Mouse (Mus musculus): ENCODE data around the gene Sertad4. TPM values are rescaled to one million over a fixed set of nuclear protein-coding genes. Genes with fewer than 3 reads are reported as not detected.
A peak's percentile ranks its signal among the peaks of the same experiment; 100 is the strongest.

Gene Sertad4
- polyA plus RNA-seq, 1 experiment from 2014 or later = 3.4 TPM

DNA sequence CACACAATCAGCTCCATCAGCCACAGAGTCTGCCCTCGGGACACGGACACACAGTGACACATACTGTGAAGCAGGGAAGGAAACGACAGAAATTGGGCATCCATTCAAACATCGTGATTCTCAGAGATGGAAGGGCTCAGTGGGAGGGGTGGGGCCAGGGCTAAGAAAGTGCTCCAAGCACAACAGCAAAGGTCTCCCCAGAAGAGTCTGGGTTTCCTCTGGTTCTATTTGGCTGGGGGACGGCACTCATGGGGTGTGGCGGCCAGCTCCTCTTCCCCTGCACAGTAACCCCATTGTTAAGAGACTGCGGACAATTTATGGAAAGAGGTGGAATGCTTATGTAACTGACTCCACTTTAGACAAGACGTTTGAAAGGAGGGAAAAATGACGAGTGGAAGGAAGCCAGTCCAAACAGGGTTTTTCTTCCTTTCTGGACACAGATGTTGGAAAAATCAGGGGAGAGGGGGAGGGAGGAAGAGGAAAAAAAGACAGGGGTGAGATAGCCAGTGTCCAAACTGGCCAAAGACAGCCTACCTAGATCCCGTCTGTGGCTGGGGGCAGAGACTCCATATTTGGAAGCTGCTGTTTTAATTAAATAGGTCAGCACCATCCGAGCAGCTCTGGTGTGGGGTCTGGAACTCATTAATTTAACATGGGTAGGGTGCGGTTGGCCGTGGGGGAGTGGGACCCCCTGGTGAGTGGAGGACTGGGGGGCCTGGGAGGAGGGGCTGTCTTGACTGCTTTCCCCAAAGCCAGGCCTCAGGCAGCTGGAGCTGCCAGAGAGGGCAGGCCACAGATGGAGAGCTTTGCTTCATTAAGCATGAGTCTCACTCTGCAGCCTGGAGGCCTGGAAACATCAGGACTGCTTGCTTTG, 32.7 kb downstream of the Sertad4 start:
- no peak overlapping the region for H3K27ac ChIP-seq (ENCODE audit: low read depth, low read length)
- H3K9me3 ChIP-seq (ENCODE audit: control insufficient read depth) = no peaks in the 10 kb centered on the region
- H3K4me2 ChIP-seq (replicated peaks; ENCODE audit: low read depth) = no peak overlapping the region; the same call in 1 of the 2 replicates
- TF ChIP-seq CTCF (IDR thresholded peaks at IDR 0.05; ENCODE audit: low read depth) = no peak
- no peak overlapping the region for H3K9ac ChIP-seq (ENCODE audit: low read depth, low read length)
- H3K27me3 ChIP-seq (replicated peaks; ENCODE audit: control insufficient read depth, insufficient read depth, low read length) = no peaks in the 10 kb centered on the region
- 18% methylated on average over 13 of the region's 13 CpGs for WGBS
- ATAC-seq = no peak
- no peak overlapping the region for H3K4me3 ChIP-seq (ENCODE audit: low read depth, low read length)
- peaks cover 3% of the 10 kb centered on the region; the same call in 1 of the 2 replicates for H3K4me1 ChIP-seq (replicated peaks; ENCODE audit: control insufficient read depth, insufficient read depth, low read length)
- no peaks in the 10 kb centered on the region for H3K36me3 ChIP-seq (ENCODE audit: control insufficient read depth, insufficient read depth)

DNA sequence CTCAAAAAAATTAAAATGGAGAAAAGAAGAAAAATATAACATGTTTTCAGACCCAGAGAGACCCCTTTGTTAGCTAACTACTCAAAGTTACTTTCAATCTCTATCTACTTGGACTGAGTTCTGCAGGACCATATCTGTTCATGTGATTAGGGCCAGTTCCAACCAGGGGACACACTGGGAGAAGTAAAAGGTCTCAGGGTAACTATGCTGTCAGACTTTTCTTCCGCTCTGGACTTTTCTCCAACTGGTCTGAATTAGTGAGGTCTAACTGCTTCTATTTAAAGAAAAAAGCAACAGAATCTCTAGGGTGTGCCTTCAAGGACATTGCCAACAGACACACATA, 33.3 kb downstream of the Sertad4 start:
- Histone ChIP-seq H3K9ac (ENCODE audit: low read depth, low read length) (no peak overlapping the region), H3K9me3 (ENCODE audit: control insufficient read depth) (no peaks in the 10 kb centered on the region), H3K4me1 (replicated peaks; ENCODE audit: control insufficient read depth, insufficient read depth, low read length) (peaks cover 3% of the 10 kb centered on the region; the same call in 1 of the 2 replicates), H3K27ac (ENCODE audit: low read depth, low read length) (no peak overlapping the region), H3K4me2 (replicated peaks; ENCODE audit: low read depth) (no peak overlapping the region; the same call in 1 of the 2 replicates), H3K36me3 (ENCODE audit: control insufficient read depth, insufficient read depth) (no peaks in the 10 kb centered on the region), H3K27me3 (replicated peaks; ENCODE audit: control insufficient read depth, insufficient read depth, low read length) (no peaks in the 10 kb centered on the region), H3K4me3 (ENCODE audit: low read depth, low read length) (no peak overlapping the region)
- no peak for TF ChIP-seq CTCF (IDR thresholded peaks at IDR 0.05; ENCODE audit: low read depth)
- WGBS = 86% methylated on average over 1 of the region's 1 CpGs
- ATAC-seq = no peak

DNA sequence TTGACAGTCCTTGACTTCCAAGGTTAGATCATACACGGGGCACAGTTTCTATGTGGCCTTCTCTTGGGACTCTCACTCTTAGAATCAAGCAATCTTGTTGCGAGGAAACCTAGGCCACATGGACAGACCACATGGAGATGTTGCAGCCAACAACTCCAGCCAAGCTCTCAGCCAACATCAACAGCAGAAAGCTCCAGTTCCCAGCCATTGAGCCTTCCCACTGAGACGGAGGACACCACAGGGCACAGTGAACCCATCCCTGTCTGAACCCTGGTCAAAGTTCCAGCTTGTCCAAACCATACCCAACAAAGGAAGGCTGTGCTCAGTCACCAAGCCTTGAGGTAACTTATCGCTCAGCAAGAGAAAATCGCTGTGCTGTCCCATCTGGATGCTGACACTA, 37.2 kb downstream of the Sertad4 start:
- no peak overlapping the region for H3K9ac ChIP-seq (ENCODE audit: low read depth, low read length)
- H3K4me2 ChIP-seq (replicated peaks; ENCODE audit: low read depth) = no peak overlapping the region
- H3K27ac ChIP-seq (ENCODE audit: low read depth, low read length) = no peak overlapping the region
- peaks cover 8% of the 10 kb centered on the region for H3K4me1 ChIP-seq (replicated peaks; ENCODE audit: control insufficient read depth, insufficient read depth, low read length)
- H3K36me3 ChIP-seq (ENCODE audit: control insufficient read depth, insufficient read depth) = no peaks in the 10 kb centered on the region
- H3K4me3 ChIP-seq (ENCODE audit: low read depth, low read length) = no peak overlapping the region
- TF ChIP-seq CTCF (IDR thresholded peaks at IDR 0.05; ENCODE audit: low read depth) = no peak
- H3K27me3 ChIP-seq (replicated peaks; ENCODE audit: control insufficient read depth, insufficient read depth, low read length) = no peaks in the 10 kb centered on the region
- H3K9me3 ChIP-seq (ENCODE audit: control insufficient read depth) = no peaks in the 10 kb centered on the region
- no peak for ATAC-seq
- 89% methylated on average over 5 of the region's 5 CpGs for WGBS

DNA sequence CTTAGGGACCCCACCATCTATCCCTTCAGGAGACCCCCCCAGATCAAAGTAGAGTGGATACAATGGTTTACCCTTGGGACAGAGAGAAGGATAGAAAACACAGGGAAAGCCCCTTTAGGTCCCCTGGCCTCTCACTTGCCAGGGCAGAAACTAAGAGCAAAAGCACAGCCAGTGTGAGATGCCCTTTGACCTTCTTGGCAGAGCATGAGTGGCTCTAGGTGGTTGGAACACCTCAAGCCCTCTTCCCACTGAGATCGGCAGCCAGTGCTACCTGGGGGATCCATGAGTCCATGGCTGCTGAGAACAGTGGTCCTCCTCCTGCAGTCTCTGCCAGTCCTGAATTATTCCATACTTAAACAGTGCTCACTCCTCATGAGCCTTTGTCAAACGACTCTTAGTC, 39.8 kb downstream of the Sertad4 start:
- no peak overlapping the region for H3K4me3 ChIP-seq (ENCODE audit: low read depth, low read length)
- no peak for TF ChIP-seq CTCF (IDR thresholded peaks at IDR 0.05; ENCODE audit: low read depth)
- no peaks in the 10 kb centered on the region for H3K36me3 ChIP-seq (ENCODE audit: control insufficient read depth, insufficient read depth)
- no peaks in the 10 kb centered on the region for H3K27me3 ChIP-seq (replicated peaks; ENCODE audit: control insufficient read depth, insufficient read depth, low read length)
- H3K27ac ChIP-seq (ENCODE audit: low read depth, low read length) = no peak overlapping the region
- H3K4me2 ChIP-seq (replicated peaks; ENCODE audit: low read depth) = no peak overlapping the region
- 0 out of 2 replicates have a peak, but pooled peaks have one; percentile 18 for ATAC-seq
- H3K4me1 ChIP-seq (replicated peaks; ENCODE audit: control insufficient read depth, insufficient read depth, low read length) = peaks cover 18% of the 10 kb centered on the region; the same call in 1 of the 2 replicates
- 41% methylated on average over 2 of the region's 2 CpGs for WGBS
- no peak overlapping the region for H3K9ac ChIP-seq (ENCODE audit: low read depth, low read length)
- no peaks in the 10 kb centered on the region for H3K9me3 ChIP-seq (ENCODE audit: control insufficient read depth)

DNA sequence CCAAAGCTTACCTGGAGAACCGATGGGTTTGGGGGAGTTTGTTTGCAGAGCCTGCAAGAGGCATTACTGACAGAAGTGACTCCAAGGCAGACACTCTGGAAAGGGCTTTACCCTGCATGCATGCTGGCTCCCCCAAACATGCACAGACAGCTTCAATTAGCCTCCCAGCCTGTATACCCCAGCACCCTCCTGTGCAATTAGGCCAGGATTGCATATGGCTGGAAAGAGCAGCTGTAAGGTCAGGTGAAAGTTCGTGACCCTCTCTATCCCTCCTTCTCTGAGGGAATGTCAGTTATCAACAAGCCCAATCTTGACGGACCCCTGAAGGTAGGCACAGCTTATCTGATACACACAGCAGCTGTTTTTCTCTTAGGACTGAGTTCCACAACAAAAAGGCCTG, 40.9 kb downstream of the Sertad4 start:
- no peak for TF ChIP-seq CTCF (IDR thresholded peaks at IDR 0.05; ENCODE audit: low read depth)
- H3K27me3 ChIP-seq (replicated peaks; ENCODE audit: control insufficient read depth, insufficient read depth, low read length) = no peaks in the 10 kb centered on the region
- no peak overlapping the region for H3K4me2 ChIP-seq (replicated peaks; ENCODE audit: low read depth)
- H3K4me3 ChIP-seq (ENCODE audit: low read depth, low read length) = no peak overlapping the region
- no peak for ATAC-seq
- H3K4me1 ChIP-seq (replicated peaks; ENCODE audit: control insufficient read depth, insufficient read depth, low read length) = peaks cover 18% of the 10 kb centered on the region; the same call in 1 of the 2 replicates
- H3K9ac ChIP-seq (ENCODE audit: low read depth, low read length) = no peak overlapping the region
- no peaks in the 10 kb centered on the region for H3K9me3 ChIP-seq (ENCODE audit: control insufficient read depth)
- H3K36me3 ChIP-seq (ENCODE audit: control insufficient read depth, insufficient read depth) = no peaks in the 10 kb centered on the region
- 57% methylated on average over 3 of the region's 3 CpGs for WGBS
- H3K27ac ChIP-seq (ENCODE audit: low read depth, low read length) = no peak overlapping the region

DNA sequence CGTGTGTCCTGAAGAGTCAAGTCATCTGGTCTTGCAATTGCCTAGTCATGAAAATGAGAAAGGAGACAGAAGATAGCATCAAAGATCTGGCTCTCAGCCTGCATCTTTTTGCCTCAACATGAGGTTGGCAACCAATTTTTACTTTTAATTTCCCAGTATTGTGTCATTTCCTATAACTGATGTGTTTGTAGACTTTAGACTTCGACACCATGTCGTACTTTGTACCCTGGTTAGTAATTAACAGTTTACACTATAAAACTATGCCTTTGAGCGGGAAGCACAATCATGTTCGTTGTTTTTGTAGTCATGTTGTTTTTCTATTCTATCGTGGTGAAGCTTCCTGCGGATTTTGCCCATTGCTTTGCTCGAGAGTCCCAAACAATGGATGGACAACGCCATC, 42.8 kb downstream of the Sertad4 start:
- no peak overlapping the region for H3K9ac ChIP-seq (ENCODE audit: low read depth, low read length)
- peak; percentile 87 for ATAC-seq
- no peak overlapping the region for H3K4me3 ChIP-seq (ENCODE audit: low read depth, low read length)
- TF ChIP-seq CTCF (IDR thresholded peaks at IDR 0.05; ENCODE audit: low read depth) = no peak
- peak overlapping the region; percentile 79 for H3K27ac ChIP-seq (ENCODE audit: low read depth, low read length)
- no peak overlapping the region for H3K4me2 ChIP-seq (replicated peaks; ENCODE audit: low read depth)
- H3K4me1 ChIP-seq (replicated peaks; ENCODE audit: control insufficient read depth, insufficient read depth, low read length) = peaks cover 18% of the 10 kb centered on the region; the same call in 1 of the 2 replicates
- no peaks in the 10 kb centered on the region for H3K36me3 ChIP-seq (ENCODE audit: control insufficient read depth, insufficient read depth)
- WGBS = 48% methylated on average over 9 of the region's 9 CpGs
- H3K9me3 ChIP-seq (ENCODE audit: control insufficient read depth) = no peaks in the 10 kb centered on the region
- no peaks in the 10 kb centered on the region for H3K27me3 ChIP-seq (replicated peaks; ENCODE audit: control insufficient read depth, insufficient read depth, low read length)

Measured in intestine, postnatal 0 days (tissue).